Mouse (Mus musculus) cortical plate, adult 2 months (tissue): Measurements from ENCODE around the gene Prdm2.

Experiments used
- CTCF ChIP-seq: fragments of 200-500 bp; IDR thresholded peaks from 2 replicates; pipeline ENCODE4 v1.5.1; 2011; ENCODE audit warnings: mild to moderate bottlenecking, control low read depth, low read length; ENCODE audit not compliant: insufficient read depth; ENCODE audit errors: extremely low read depth
- POLR2A ChIP-seq: fragments of 200-500 bp; IDR thresholded peaks from 2 replicates; pipeline ENCODE4 v1.6.1; 2011; ENCODE audit warnings: mild to moderate bottlenecking, low read length, control low read depth; ENCODE audit not compliant: insufficient read depth; ENCODE audit errors: extremely low read depth

DNA sequence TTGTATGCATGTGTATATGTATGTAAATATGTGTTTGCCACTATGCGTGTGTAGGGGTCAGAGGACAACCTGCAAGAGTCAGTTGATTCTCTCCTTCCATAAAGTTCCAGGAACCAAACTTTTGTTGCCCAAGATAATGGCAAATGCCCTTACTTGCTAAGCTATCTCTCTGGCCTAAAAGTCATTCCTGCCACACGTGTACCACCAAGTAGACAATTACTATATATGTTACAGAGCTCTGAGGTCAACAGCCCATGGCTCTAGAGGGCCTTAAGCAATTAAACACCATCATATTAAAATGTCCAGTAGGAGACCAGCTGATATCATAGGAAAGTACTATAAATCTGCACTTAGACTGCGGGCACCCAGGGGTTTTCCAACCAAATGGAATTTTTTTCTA is 10.1 kb downstream of the Prdm2 start:
- TF ChIP-seq CTCF (no peak), POLR2A (no peak)
